Mouse (Mus musculus) limb, embryonic 14.5 days (tissue): ENCODE results near the gene Klhl36. TPM values are rescaled to one million over a fixed set of nuclear protein-coding genes. Genes with fewer than 3 reads are reported as not detected.

Experiments
- ATAC-seq: fragments of 200-750 bp; cut with Nextera tagmentation; 2 replicates; pipeline ENCODE4 v1.8.0; 2017; ENCODE audit warnings: low read depth, moderate number of reproducible peaks, moderate TSS enrichment; ENCODE audit not compliant: low FRiP score
- DNase-seq: peaks from one replicate; pipeline ENCODE4 v3.0.0-alpha.2; 2015; ENCODE audit warnings: low spot score
- H3K27ac ChIP-seq: fragments of 300-500 bp; sonication (generic); replicated peaks from 2 replicates; pipeline ENCODE4 v1.5.1; 2014; ENCODE audit warnings: low read depth, mild to moderate bottlenecking, low read length, moderate library complexity, mixed read lengths
- H3K27me3 ChIP-seq: fragments of 300-500 bp; sonication (generic); 2 replicates; pipeline ENCODE4 v1.6.1; 2014; ENCODE audit warnings: low read length, mixed read lengths; ENCODE audit not compliant: control insufficient read depth, insufficient read depth
- H3K36me3 ChIP-seq: fragments of 300-500 bp; sonication (generic); 2 replicates; pipeline ENCODE4 v1.6.1; 2014; ENCODE audit warnings: mild to moderate bottlenecking, low read length, moderate library complexity, mixed read lengths; ENCODE audit not compliant: control insufficient read depth, insufficient read depth
- H3K4me1 ChIP-seq: fragments of 300-500 bp; sonication (generic); 2 replicates; pipeline ENCODE4 v1.6.1; 2014; ENCODE audit warnings: antibody characterized with exemption, low read length, mixed read lengths; ENCODE audit not compliant: control insufficient read depth, insufficient read depth
- H3K4me2 ChIP-seq: fragments of 300-500 bp; sonication (generic); replicated peaks from 2 replicates; pipeline ENCODE4 v1.6.1; 2014; ENCODE audit warnings: low read depth, mild to moderate bottlenecking, low read length, moderate library complexity; ENCODE audit not compliant: severe bottlenecking
- H3K4me3 ChIP-seq: fragments of 300-500 bp; sonication (generic); replicated peaks from 2 replicates; pipeline ENCODE4 v1.5.1; 2014; ENCODE audit warnings: low read length
- H3K9ac ChIP-seq: fragments of 300-500 bp; sonication (generic); 2 replicates; pipeline ENCODE4 v1.6.1; 2014; ENCODE audit warnings: mild to moderate bottlenecking, low read depth, low read length, moderate library complexity; ENCODE audit not compliant: severe bottlenecking
- H3K9me3 ChIP-seq: fragments of 300-500 bp; sonication (generic); 2 replicates; pipeline ENCODE4 v1.6.1; 2016; ENCODE audit warnings: low read length; ENCODE audit not compliant: control insufficient read depth
- POLR2A ChIP-seq: fragments of 200-500 bp; IDR thresholded peaks from 2 replicates; pipeline ENCODE4 v1.8.0; 2012; ENCODE audit warnings: inconsistent platforms, mild to moderate bottlenecking, moderate library complexity, borderline replicate concordance; ENCODE audit not compliant: insufficient read depth, insufficient read length; ENCODE audit errors: extremely low read depth
- WGBS: fragments of 180-500 bp; shearing (Covaris S2); extraction: QIAGEN DNeasy Blood & Tissue Kit; methylation state at CpG from one replicate; pipeline ENCODE4 v1.1.7; 2014; 5-methylcytosine and 5-hydroxymethylcytosine counted together
- polyA plus RNA-seq, 2 experiments: library from polyadenylated mRNA; depleted of rRNA in 1 of 2; stranded (reverse) in 1 of 2; unstranded in 1 of 2; fragments of >200 nt; fragmentation: Nextera tagmentation in 1 of 2; extraction: Ambion mirVana in 1 of 2; gene quantifications; 2 replicates each; pipeline versions ENCODE4 v1.2.1 to v1.2.3; 2012 to 2014

The Klhl36 gene
- polyA plus RNA-seq, 2 experiments, result 9.1 to 12.1 TPM

- H3K9ac ChIP-seq, result no peak overlapping the region
- no peak for TF ChIP-seq POLR2A
- H3K4me3 ChIP-seq, result no peak overlapping the region
- DNase-seq, result no peak
- WGBS, result 86% methylated on average over 19 of the region's 19 CpGs
- no peak overlapping the region for H3K4me2 ChIP-seq
- H3K27me3 ChIP-seq, result no peaks in the 10 kb centered on the region
- H3K36me3 ChIP-seq, result peaks cover 8% of the 10 kb centered on the region
- H3K27ac ChIP-seq, result no peak overlapping the region
- H3K9me3 ChIP-seq, result no peaks in the 10 kb centered on the region
- ATAC-seq, result no peak
- peaks cover 7% of the 10 kb centered on the region for H3K4me1 ChIP-seq
Observed at GRCm38 (mm10) chr8:119825950-119826730, 35.9 kb upstream of the Klhl36 start.

DNA sequence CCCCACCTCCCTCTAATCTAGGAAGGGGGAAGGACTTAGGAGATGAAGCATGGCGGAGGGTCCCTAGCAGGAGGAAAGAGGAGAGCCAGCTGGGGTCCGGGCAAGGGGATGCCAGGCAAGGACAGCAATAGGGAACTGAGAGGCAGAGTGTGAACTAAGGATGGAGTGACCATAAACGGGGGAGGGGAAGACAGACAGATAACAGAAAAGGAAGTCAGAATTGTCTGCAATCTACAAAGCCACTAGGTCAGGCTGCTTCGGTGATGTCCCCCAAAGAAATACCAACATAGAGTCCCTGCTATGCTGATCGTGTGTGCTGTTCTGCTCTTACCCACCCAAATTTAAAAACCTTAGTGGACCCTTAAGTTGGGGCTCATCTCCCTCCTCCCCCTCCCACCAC is 35.1 kb upstream of the Klhl36 start:
- ATAC-seq, result no peak
- Histone ChIP-seq H3K4me2 (no peak overlapping the region), H3K4me1 (peaks cover 15% of the 10 kb centered on the region)

DNA sequence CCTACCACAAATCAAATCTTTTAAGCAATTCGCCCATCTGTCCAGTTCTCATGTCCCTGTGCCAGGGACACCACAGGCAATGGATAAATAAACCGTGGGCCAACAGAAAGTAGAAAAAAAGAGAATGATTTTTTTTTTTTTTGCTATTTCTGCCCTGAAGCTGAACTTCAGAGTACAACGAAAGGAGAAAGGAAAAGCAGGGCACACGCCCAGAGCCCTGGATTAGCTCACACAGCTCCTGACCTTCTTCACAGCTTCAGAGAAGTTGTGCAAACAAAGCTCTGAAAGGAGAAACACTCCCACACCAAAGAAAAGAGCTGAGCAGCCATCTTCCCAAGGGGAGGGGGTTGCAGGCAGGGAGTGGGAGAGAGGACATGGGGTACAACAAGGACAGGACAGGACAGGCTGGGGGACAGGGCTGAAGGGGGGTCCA is 34.3 kb upstream of the Klhl36 start:
- Histone ChIP-seq H3K27ac (no peak overlapping the region), H3K4me3 (no peak overlapping the region), H3K4me2 (no peak overlapping the region), H3K9me3 (no peaks in the 10 kb centered on the region), H3K4me1 (peaks cover 22% of the 10 kb centered on the region), H3K36me3 (no peaks in the 10 kb centered on the region), H3K9ac (no peak overlapping the region), H3K27me3 (no peaks in the 10 kb centered on the region)
- 56% methylated on average over 4 of the region's 4 CpGs for WGBS
- DNase-seq, result no peak
- no peak for TF ChIP-seq POLR2A
- ATAC-seq, result no peak

More for the DNA sequence above, 35.1 kb upstream of the Klhl36 start:
- DNase-seq, result no peak
- 73% methylated on average over 5 of the region's 5 CpGs for WGBS
- H3K27me3 ChIP-seq, result no peaks in the 10 kb centered on the region
- peaks cover 4% of the 10 kb centered on the region; the same call in 1 of the 2 replicates for H3K36me3 ChIP-seq
- no peak overlapping the region for H3K4me3 ChIP-seq
- no peak for TF ChIP-seq POLR2A
- H3K27ac ChIP-seq, result no peak overlapping the region
- H3K9me3 ChIP-seq, result no peaks in the 10 kb centered on the region
- H3K9ac ChIP-seq, result no peak overlapping the region

DNA sequence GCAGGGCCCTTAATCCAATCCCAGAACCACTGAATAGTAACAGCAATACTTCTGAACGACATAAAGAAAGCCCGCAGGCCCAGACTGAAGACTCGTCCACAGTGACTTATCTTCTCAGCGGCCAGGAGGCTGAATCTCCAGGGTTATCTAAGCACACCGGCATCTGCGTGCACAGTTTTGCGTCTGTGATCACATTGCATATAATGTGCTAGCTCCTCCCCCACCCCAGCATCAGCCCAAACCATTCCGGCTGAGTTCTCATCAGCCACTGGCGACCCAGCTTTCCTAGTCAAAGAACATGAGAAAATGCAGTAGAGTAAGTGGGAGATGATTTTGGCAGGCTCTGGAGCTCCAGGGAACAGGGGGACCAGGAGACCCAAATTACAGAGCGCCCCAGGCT is 33.1 kb upstream of the Klhl36 start:
- Histone ChIP-seq H3K9ac (no peak overlapping the region), H3K4me2 (no peak overlapping the region), H3K4me3 (no peak overlapping the region), H3K36me3 (no peaks in the 10 kb centered on the region), H3K27me3 (no peaks in the 10 kb centered on the region), H3K9me3 (no peaks in the 10 kb centered on the region), H3K27ac (no peak overlapping the region), H3K4me1 (peaks cover 28% of the 10 kb centered on the region)
- 66% methylated on average over 10 of the region's 10 CpGs for WGBS
- DNase-seq (no peak), ATAC-seq (no peak)
- no peak for TF ChIP-seq POLR2A

DNA sequence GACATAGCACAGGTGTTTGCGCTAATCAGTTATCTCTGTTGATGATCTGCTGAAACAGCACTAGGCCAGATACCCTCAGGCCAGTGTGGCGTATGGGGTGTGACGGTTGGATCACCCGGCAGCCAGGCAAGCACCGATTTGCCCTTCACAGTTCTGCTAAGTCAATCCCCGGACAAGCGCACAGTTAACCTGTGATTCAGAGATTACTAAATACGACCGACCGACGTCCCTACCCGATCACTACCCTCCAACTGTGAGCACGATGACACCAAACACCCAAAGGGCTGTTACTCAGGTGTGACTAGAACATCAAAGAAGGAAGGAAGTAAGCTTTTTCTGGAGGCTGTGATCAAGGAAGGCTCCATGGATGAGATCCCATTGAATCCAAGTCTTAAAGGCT is 32.6 kb upstream of the Klhl36 start:
- no peak overlapping the region for H3K4me3 ChIP-seq
- DNase-seq, result no peak
- H3K36me3 ChIP-seq, result no peaks in the 10 kb centered on the region
- no peak overlapping the region for H3K4me2 ChIP-seq
- no peaks in the 10 kb centered on the region for H3K27me3 ChIP-seq
- 63% methylated on average over 13 of the region's 13 CpGs for WGBS
- ATAC-seq, result no peak
- H3K4me1 ChIP-seq, result peaks cover 28% of the 10 kb centered on the region
- no peaks in the 10 kb centered on the region for H3K9me3 ChIP-seq
- H3K9ac ChIP-seq, result no peak overlapping the region
- TF ChIP-seq POLR2A, result no peak
- no peak overlapping the region for H3K27ac ChIP-seq
